Mouse (Mus musculus): ENCODE measurements at regions not wholly inside any gene's neighbourhood (a gene's known extent, or its start where the extent isn't known, plus 50 kb on each side); places are given as distances from the start of the nearest gene placed in this dataset.

DNA sequence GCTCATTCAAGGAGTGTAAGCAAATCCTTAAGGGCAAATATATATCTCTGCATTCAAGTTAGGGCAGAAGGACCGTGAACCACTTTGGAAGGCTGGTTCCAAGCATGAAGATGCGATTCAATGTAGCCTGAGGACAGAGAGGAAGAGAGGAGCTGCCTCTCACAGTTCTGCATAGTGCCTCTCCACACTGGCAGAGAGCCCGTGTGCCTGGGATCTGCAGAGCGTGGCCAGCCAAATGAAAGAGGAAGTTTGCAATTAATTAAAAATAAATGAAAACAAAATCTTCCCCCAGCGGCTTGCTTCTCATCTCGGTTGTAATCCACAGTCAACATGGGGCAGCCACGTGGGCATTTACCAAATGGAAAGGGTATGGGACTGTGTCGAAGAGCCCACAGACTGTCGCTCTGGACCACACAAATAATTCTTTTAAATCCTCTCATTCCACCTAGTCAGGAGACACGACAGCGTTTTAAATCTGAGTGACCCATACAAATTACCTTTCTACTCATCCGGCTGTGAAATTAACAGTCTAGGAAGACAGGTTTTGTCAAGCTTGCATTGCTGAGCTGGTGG is 129.1 kb upstream of the Col1a2 start:
- H3K4me1 ChIP-seq (ENCODE audit: control insufficient read depth, insufficient read depth, low read length), result no peaks in the 10 kb centered on the region
- no peak overlapping the region for H3K4me3 ChIP-seq (ENCODE audit: low read depth, low read length)
- H3K27me3 ChIP-seq (ENCODE audit: control insufficient read depth, insufficient read depth, low read length), result no peaks in the 10 kb centered on the region
- no peak overlapping the region for H3K27ac ChIP-seq (ENCODE audit: low read depth, low read length)
- ATAC-seq (ENCODE audit: low read depth), result peak; percentile 85; the same call in 1 of the 2 replicates
- H3K36me3 ChIP-seq (ENCODE audit: control insufficient read depth, insufficient read depth, low read length), result no peaks in the 10 kb centered on the region
- WGBS, result 61% methylated on average over 12 of the region's 12 CpGs
- H3K4me2 ChIP-seq (ENCODE audit: low read depth, low read length), result no peak overlapping the region
- H3K9me3 ChIP-seq (ENCODE audit: control insufficient read depth, low read length), result no peaks in the 10 kb centered on the region
- no peak overlapping the region for H3K9ac ChIP-seq (replicated peaks; ENCODE audit: low read depth, low read length)

- Histone ChIP-seq H3K4me3 (ENCODE audit: low read depth, low read length) (no peak overlapping the region), H3K27me3 (ENCODE audit: control insufficient read depth, insufficient read depth, low read length) (no peaks in the 10 kb centered on the region), H3K36me3 (ENCODE audit: control insufficient read depth, insufficient read depth, low read length) (no peaks in the 10 kb centered on the region), H3K9ac (replicated peaks; ENCODE audit: low read depth, low read length) (no peak overlapping the region), H3K9me3 (ENCODE audit: control insufficient read depth, low read length) (no peaks in the 10 kb centered on the region), H3K27ac (ENCODE audit: low read depth, low read length) (no peak overlapping the region), H3K4me2 (ENCODE audit: low read depth, low read length) (no peak overlapping the region), H3K4me1 (ENCODE audit: control insufficient read depth, insufficient read depth, low read length) (0 out of 2 replicates have a peak, but pooled peaks cover 3% of the 10 kb centered on the region)
- WGBS, result 50% methylated on average over 7 of the region's 7 CpGs
- no peak for ATAC-seq (ENCODE audit: low read depth)
These were observed 107.8 kb upstream of the Col1a2 start for GRCm38 (mm10) chr6:4396808-4397207.

DNA sequence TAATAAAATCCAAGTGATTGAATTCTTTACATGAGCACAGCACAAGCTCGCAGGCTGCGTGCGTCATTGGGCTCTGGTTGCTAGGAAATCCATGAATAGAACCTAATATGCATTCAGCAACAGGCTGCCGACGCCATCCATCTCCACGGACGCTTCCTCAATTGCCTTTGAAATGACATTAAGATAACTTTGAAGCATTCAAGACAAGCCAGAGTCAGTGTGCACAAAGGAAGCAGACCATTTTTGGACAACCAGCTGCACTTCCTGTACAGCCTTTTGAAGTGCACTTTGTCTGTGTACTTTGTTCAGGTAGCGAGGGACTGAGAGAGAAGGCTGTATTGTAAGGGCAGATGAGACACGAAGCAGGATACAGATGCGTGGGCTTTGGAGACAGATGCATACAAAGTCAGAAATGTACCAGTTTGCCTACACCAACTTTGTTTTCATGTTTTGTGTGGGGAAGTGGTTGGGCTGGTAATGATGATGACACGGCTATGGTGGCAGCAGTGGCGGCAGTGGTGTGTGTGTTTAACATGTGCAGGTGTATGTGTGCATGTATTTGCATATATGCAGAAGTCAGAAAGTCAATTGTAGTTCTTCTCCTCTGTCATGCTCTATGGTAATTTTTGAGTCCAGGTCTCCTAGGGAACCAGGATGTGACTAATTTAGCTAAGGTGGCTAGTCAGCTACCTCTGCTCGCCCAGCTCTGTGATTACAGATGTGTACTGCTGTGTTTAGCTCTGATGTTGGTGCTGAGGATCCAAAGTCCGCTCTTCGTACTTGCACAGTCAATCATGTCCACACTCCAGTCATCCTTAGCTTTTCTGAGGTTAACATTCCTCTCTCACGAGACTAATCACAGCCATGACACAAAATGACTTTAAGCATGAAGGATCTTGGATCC is 106.7 kb upstream of the Col1a2 start:
- Histone ChIP-seq H3K27me3 (ENCODE audit: control insufficient read depth, insufficient read depth, low read length) (no peaks in the 10 kb centered on the region), H3K27ac (ENCODE audit: low read depth, low read length) (no peak overlapping the region), H3K4me1 (ENCODE audit: control insufficient read depth, insufficient read depth, low read length) (0 out of 2 replicates have a peak, but pooled peaks cover 3% of the 10 kb centered on the region), H3K9ac (replicated peaks; ENCODE audit: low read depth, low read length) (no peak overlapping the region), H3K4me2 (ENCODE audit: low read depth, low read length) (peak overlapping the region; percentile 2; the same call in 1 of the 2 replicates), H3K36me3 (ENCODE audit: control insufficient read depth, insufficient read depth, low read length) (no peaks in the 10 kb centered on the region), H3K9me3 (ENCODE audit: control insufficient read depth, low read length) (no peaks in the 10 kb centered on the region), H3K4me3 (ENCODE audit: low read depth, low read length) (no peak overlapping the region)
- WGBS, result 28% methylated on average over 16 of the region's 16 CpGs
- ATAC-seq (ENCODE audit: low read depth), result no peak; the same call in 1 of the 2 replicates

- H3K27ac ChIP-seq (ENCODE audit: low read depth, low read length), result no peak overlapping the region
- H3K9ac ChIP-seq (replicated peaks; ENCODE audit: low read depth, low read length), result no peak overlapping the region
- WGBS, result 76% methylated on average over 9 of the region's 9 CpGs
- H3K4me3 ChIP-seq (ENCODE audit: low read depth, low read length), result no peak overlapping the region
- no peak overlapping the region for H3K4me2 ChIP-seq (ENCODE audit: low read depth, low read length)
- H3K27me3 ChIP-seq (ENCODE audit: control insufficient read depth, insufficient read depth, low read length), result no peaks in the 10 kb centered on the region
- ATAC-seq (ENCODE audit: low read depth), result no peak
- H3K9me3 ChIP-seq (ENCODE audit: control insufficient read depth, low read length), result no peaks in the 10 kb centered on the region
- H3K36me3 ChIP-seq (ENCODE audit: control insufficient read depth, insufficient read depth, low read length), result no peaks in the 10 kb centered on the region
- H3K4me1 ChIP-seq (ENCODE audit: control insufficient read depth, insufficient read depth, low read length), result 0 out of 2 replicates have a peak, but pooled peaks cover 3% of the 10 kb centered on the region
These were observed 106.0 kb upstream of the Col1a2 start for GRCm38 (mm10) chr6:4398599-4398980.

DNA sequence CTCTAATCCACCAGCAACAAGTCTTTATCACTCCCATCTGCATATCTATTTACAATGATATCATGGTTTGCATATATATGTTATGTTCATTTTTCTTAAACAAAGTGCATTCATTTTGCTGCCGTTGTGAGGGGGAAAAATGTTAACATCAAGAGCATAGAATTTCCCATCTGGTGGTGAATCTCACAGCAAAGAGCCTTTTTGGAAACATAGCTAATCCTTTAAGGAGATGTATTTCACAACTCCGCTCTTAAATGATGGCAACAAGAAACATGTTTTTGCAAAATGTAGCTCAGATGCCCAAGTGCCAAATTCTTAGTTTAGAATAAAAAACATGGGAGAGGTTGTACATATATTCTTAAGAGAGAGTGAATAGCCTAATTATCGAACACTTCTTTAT is 99.3 kb upstream of the Col1a2 start:
- Histone ChIP-seq H3K27me3 (ENCODE audit: control insufficient read depth, insufficient read depth, low read length) (no peaks in the 10 kb centered on the region), H3K27ac (ENCODE audit: low read depth, low read length) (no peak overlapping the region), H3K9me3 (ENCODE audit: control insufficient read depth, low read length) (no peaks in the 10 kb centered on the region), H3K4me2 (ENCODE audit: low read depth, low read length) (no peak overlapping the region), H3K4me3 (ENCODE audit: low read depth, low read length) (no peak overlapping the region), H3K9ac (replicated peaks; ENCODE audit: low read depth, low read length) (no peak overlapping the region), H3K4me1 (ENCODE audit: control insufficient read depth, insufficient read depth, low read length) (no peaks in the 10 kb centered on the region), H3K36me3 (ENCODE audit: control insufficient read depth, insufficient read depth, low read length) (no peaks in the 10 kb centered on the region)
- ATAC-seq (ENCODE audit: low read depth), result no peak
- 94% methylated on average over 3 of the region's 3 CpGs for WGBS

DNA sequence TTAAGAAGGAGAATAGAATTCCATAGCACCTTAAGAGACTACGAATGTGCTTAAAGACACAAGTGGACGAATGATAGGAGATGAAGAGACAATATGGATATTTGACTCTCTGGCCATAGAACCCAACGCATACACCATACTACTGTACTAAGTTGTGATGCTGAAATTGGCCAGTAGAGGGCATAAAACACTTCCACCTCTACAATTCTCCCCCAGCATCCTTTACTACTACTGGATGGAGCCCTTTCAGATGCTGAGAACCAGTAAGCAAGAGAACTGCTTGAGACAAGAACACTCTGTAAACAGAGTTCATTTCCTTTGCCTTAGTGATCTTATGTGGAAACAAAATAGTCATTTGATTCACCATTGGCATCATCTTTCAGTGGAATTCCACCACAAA is 96.9 kb upstream of the Col1a2 start:
- no peak overlapping the region for H3K9ac ChIP-seq (replicated peaks; ENCODE audit: low read depth, low read length)
- no peaks in the 10 kb centered on the region for H3K4me1 ChIP-seq (ENCODE audit: control insufficient read depth, insufficient read depth, low read length)
- H3K27me3 ChIP-seq (ENCODE audit: control insufficient read depth, insufficient read depth, low read length), result no peaks in the 10 kb centered on the region
- H3K27ac ChIP-seq (ENCODE audit: low read depth, low read length), result no peak overlapping the region
- ATAC-seq (ENCODE audit: low read depth), result no peak
- WGBS, result 66% methylated on average over 3 of the region's 3 CpGs
- H3K4me2 ChIP-seq (ENCODE audit: low read depth, low read length), result no peak overlapping the region
- no peaks in the 10 kb centered on the region for H3K9me3 ChIP-seq (ENCODE audit: control insufficient read depth, low read length)
- no peaks in the 10 kb centered on the region for H3K36me3 ChIP-seq (ENCODE audit: control insufficient read depth, insufficient read depth, low read length)
- H3K4me3 ChIP-seq (ENCODE audit: low read depth, low read length), result no peak overlapping the region

- Histone ChIP-seq H3K9me3 (ENCODE audit: control insufficient read depth, low read length) (no peaks in the 10 kb centered on the region), H3K36me3 (ENCODE audit: control insufficient read depth, insufficient read depth, low read length) (no peaks in the 10 kb centered on the region), H3K27me3 (ENCODE audit: control insufficient read depth, insufficient read depth, low read length) (no peaks in the 10 kb centered on the region), H3K4me3 (ENCODE audit: low read depth, low read length) (no peak overlapping the region), H3K4me2 (ENCODE audit: low read depth, low read length) (no peak overlapping the region), H3K4me1 (ENCODE audit: control insufficient read depth, insufficient read depth, low read length) (peaks cover 2% of the 10 kb centered on the region; the same call in 1 of the 2 replicates), H3K27ac (ENCODE audit: low read depth, low read length) (no peak overlapping the region), H3K9ac (replicated peaks; ENCODE audit: low read depth, low read length) (no peak overlapping the region)
- ATAC-seq (ENCODE audit: low read depth), result no peak
- 46% methylated on average over 3 of the region's 3 CpGs for WGBS
These were observed 91.4 kb upstream of the Col1a2 start for GRCm38 (mm10) chr6:4413201-4413600.

DNA sequence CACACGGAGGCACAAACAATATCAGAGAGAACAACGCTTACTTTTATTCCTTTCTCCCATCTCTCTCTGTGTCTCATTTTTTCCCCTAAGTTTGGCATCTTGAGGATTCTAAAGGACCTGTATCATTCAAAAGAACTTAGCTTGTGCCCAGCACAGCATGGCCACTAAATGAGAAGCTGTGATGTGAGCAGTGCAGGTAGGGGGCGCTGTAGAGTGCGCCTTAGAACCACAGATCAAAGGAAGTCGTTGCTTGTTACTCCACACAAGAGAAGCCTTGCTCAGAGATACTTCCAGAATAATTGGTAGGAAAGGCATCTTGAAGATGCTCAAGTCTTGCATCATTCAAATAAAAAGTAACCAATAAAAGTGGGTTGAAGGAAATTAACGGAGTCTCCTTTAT is 90.4 kb upstream of the Col1a2 start:
- 39% methylated on average over 6 of the region's 6 CpGs for WGBS
- H3K27ac ChIP-seq (ENCODE audit: low read depth, low read length), result no peak overlapping the region
- no peaks in the 10 kb centered on the region for H3K36me3 ChIP-seq (ENCODE audit: control insufficient read depth, insufficient read depth, low read length)
- no peaks in the 10 kb centered on the region for H3K9me3 ChIP-seq (ENCODE audit: control insufficient read depth, low read length)
- H3K9ac ChIP-seq (replicated peaks; ENCODE audit: low read depth, low read length), result no peak overlapping the region
- H3K27me3 ChIP-seq (ENCODE audit: control insufficient read depth, insufficient read depth, low read length), result no peaks in the 10 kb centered on the region
- no peak overlapping the region for H3K4me2 ChIP-seq (ENCODE audit: low read depth, low read length)
- ATAC-seq (ENCODE audit: low read depth), result no peak
- peaks cover 2% of the 10 kb centered on the region; the same call in 1 of the 2 replicates for H3K4me1 ChIP-seq (ENCODE audit: control insufficient read depth, insufficient read depth, low read length)
- H3K4me3 ChIP-seq (ENCODE audit: low read depth, low read length), result no peak overlapping the region

DNA sequence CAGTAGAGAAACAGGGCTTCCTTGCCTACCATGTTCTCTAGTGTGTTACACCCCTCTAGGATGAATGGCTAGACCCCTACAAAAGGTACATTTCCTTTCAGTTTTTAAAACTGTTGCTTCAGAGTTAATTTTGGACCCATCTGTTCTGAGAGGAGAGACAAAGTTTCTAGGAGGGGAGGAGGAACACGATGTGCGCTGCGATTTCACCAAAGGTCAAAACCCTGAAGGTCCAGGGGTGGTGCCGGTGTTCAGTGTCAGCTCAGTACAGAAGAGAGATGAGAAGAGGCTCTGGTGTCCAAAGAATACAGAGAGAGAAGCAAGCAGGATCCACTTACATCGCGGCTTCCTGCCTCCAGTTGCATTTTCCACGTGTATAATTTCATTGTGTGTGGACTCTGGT is 89.4 kb upstream of the Col1a2 start:
- no peak for ATAC-seq (ENCODE audit: low read depth)
- no peak overlapping the region for H3K27ac ChIP-seq (ENCODE audit: low read depth, low read length)

More for the DNA sequence above, 89.4 kb upstream of the Col1a2 start:
- Histone ChIP-seq H3K9me3 (ENCODE audit: control insufficient read depth, low read length) (no peaks in the 10 kb centered on the region), H3K4me1 (ENCODE audit: control insufficient read depth, insufficient read depth, low read length) (peaks cover 2% of the 10 kb centered on the region; the same call in 1 of the 2 replicates), H3K27me3 (ENCODE audit: control insufficient read depth, insufficient read depth, low read length) (no peaks in the 10 kb centered on the region), H3K36me3 (ENCODE audit: control insufficient read depth, insufficient read depth, low read length) (no peaks in the 10 kb centered on the region), H3K4me2 (ENCODE audit: low read depth, low read length) (no peak overlapping the region), H3K9ac (replicated peaks; ENCODE audit: low read depth, low read length) (no peak overlapping the region), H3K4me3 (ENCODE audit: low read depth, low read length) (no peak overlapping the region)
- 86% methylated on average over 7 of the region's 7 CpGs for WGBS

Measured in neural tube, embryonic 14.5 days (tissue).